Mouse (Mus musculus) liver, embryonic 14.5 days (tissue): ENCODE measurements around the gene Gpm6b.

Source experiments
- CTCF ChIP-seq: IDR thresholded peaks from 2 replicates; pipeline ENCODE4 v1.5.1; 2016; ENCODE audit warnings: antibody characterized with exemption, low read depth, control low read depth
- EP300 ChIP-seq: IDR thresholded peaks from 2 replicates; pipeline ENCODE4 v1.6.1; 2016; ENCODE audit warnings: antibody characterized with exemption, low read depth

- TF ChIP-seq CTCF (no peak), EP300 (no peak)
These were observed 11.9 kb upstream of the Gpm6b start for GRCm38 (mm10) chrX:166226856-166227255.
